Mouse (Mus musculus): ENCODE data around the gene Gpr171.

DNA sequence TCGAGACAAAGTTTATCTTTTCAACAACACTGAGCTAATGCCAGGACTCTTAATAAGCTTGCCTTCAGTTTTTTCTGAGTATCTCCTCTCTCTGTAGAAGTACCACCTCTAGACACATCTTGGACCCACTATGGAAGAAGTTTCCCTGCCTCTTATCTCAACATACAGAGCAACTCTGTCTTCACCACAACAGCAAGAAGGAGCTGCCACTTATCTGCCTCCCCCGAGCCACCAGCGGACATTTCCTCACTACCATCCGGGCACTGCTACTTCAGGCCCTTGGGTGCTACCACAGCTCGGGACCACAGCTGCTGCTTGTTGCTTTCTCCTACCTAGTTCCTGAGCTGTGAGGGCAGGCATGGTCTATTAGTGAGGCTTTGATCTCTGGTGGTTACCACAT is 31.6 kb upstream of the Gpr171 start:
- TF ChIP-seq CTCF (IDR thresholded peaks at IDR 0.05; ENCODE audit: low read depth, low read length) (no peak), POLR2AphosphoS5 (IDR thresholded peaks at IDR 0.05; ENCODE audit: insufficient replicate concordance, low read depth, low read length) (no peak), GATA1 (IDR thresholded peaks at IDR 0.05; ENCODE audit: borderline replicate concordance, low read length) (no peak)
